Mouse (Mus musculus): ENCODE results near the gene Fetub.
"Not testable (repeated sequence)": the region's sequence is repeated elsewhere in the genome, so short reads cannot be mapped to it uniquely, and the experiment has no call there.

Fetub gene

DNA sequence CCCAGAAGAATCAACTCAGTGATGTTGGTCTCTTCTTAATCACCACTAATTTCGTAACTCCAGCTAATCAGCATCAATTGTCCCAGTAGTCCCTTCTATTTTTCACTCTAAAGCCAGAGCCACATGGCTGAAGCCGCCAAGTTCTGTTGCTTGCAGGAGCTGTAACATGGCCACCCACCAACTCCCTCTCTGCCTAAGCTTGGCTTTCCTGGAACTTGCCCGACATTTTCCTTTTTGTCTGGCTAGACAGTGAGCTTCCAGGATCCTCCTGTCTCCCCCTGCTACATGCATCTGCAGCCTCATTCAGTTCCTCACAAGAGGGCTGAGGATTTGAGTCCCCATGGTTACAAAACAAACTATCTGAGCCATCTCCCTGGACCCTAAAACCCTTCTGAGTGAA lies 6.1 kb upstream of the Fetub start:
- no peak for DNase-seq

- no peak for DNase-seq
Measured at GRCm38 (mm10) chr16:22912886-22913285, 5.2 kb upstream of the Fetub start.

DNA sequence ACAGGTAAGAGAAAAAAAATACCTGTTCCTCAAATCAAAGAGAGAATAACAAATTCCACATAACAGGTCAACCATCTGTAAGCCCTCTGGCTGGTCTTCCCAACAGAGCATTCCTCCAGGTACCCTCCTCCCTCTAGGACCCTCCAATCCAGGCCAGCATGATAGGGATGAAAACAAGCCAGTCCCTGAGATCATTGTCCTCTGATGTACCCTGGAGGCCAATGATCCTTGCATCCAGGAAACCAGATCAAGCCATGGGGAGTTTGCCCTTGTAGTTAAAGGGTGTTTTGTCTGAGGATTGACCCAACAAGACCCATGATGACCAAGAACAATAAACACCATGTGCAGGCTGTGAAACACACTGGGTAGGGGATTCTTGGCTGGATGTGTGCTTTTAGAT lies 3.9 kb upstream of the Fetub start:
- DNase-seq = no peak

GRCm38 (mm10) chr16:22918664-22919312 lies 654 bp downstream of the Fetub start:
- no peak for DNase-seq

DNA sequence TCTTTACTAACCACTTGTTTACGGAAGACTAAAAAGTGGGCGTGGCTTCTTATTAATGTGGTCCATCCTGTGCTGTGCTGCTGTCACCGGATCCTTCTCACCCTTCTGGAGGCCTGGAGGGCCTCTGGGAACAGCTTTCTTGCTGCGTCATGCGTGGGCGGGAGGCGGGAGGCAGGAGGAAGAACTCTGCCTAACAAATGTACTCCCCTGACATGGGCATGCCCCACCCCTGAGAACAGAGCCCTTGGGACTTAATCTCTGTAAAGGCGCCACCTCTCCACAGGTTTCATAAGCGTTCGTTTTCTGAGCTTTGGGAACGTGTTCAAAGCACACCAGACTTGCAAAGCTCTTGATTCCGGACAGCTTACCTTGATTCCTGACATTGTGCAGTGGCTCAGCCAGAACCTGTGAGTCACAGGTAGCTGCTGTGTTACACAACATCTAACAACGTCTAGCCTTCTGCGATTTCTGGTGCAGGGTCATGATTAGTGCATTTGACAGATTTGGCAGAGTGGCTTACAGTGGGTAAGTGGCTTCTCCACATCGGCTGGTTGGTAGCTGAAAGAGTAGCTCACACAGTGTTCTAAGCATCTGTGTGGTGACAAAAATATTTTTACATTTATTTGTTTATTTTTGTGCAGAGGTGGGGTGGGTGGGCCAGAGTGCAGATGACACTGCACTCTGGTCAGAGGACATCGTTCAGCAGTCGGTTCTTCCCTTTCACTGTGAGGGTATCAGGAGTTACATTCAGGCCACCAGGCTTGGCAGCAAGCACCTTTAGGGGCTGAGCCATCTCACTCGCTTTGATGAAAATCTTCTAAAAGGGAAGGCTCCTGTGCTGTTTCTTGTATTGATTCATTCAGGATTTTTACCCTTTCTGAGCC lies 2.1 kb downstream of the Fetub start:
- DNase-seq = no peak

DNA sequence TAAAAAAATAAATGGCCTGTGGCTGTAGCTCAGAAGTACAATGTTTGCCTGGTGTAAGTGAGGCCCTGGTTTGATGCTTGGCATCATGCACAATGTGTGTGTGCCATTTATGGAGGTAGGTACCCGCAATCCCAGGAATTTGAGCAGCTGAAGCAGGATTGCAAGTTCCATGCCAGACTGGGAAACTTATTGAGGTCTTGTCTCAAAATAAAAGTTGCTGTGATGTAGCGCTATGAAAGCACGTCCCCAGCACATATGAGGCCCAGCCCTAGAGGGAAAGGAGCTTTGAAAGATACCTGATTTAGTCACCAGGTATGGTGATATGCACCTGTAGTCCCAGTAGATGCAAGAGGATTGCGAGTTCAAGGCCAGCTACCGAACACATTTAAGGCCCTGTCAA lies 3.6 kb downstream of the Fetub start:
- DNase-seq = no peak

DNA sequence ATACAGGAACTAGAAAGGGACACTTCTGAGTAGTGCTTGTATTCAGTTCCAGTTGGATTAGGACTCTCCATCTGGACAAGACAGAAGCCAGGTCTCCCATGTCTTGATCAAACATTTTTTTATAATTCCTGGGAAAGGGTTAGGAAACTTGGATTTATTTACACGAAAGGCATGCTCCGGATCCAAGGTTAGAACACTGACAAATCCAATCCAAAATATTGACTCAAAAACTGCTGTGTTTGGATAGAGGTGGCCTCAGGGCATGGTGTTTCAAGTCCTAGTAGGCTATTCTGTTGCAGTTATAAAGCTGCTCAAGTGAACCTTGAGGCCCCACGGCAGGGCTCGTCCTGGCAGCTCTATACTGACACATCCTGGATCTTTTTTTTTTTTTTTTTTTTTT lies 4.3 kb downstream of the Fetub start:
- no peak for DNase-seq

- DNase-seq = no peak
Measured at GRCm38 (mm10) chr16:22929575-22929974, 11.4 kb downstream of the Fetub start.

GRCm38 (mm10) chr16:22931431-22932200 lies 13.5 kb downstream of the Fetub start:
- DNase-seq = no peak

GRCm38 (mm10) chr16:22937631-22938030 lies 19.5 kb downstream of the Fetub start:
- no peak for DNase-seq

GRCm38 (mm10) chr16:22938541-22938940 lies 20.4 kb downstream of the Fetub start:
- DNase-seq = no peak

DNA sequence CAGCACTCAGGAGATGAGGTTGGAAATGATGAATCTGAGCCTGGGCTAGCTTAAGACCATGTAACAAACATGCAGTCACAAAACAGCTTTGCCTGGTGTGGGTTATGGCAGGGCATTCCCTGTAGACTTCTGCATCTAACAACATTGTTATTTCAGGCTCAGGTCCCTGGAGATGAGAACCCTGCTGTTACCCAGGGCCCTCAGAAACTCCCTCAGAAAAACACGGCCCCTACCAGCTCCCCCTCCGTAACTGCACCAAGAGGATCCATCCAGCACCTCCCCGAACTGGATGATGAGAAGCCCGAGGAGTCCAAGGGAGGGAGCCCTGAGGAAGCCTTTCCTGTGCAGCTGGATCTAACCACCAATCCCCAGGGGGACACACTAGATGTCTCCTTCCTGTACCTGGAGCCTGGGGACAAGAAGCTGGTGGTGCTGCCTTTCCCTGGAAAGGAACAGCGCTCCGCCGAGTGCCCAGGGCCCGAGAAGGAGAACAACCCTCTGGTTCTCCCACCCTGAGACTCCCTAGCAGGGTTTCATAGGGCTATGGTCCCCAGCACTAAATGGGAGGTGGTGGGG lies 21.1 kb downstream of the Fetub start:
- DNase-seq = no peak

- DNase-seq = not testable (repeated sequence)
Measured at GRCm38 (mm10) chr16:22941825-22942476, 23.8 kb downstream of the Fetub start.

GRCm38 (mm10) chr16:22947371-22947770 lies 29.2 kb downstream of the Fetub start:
- no peak for DNase-seq

- no peak for DNase-seq
Measured at GRCm38 (mm10) chr16:22950840-22951395, 32.8 kb downstream of the Fetub start, which contains the start of gene Hrg. Gene Hrg (plus strand): TSS chr16:22951072.

DNA sequence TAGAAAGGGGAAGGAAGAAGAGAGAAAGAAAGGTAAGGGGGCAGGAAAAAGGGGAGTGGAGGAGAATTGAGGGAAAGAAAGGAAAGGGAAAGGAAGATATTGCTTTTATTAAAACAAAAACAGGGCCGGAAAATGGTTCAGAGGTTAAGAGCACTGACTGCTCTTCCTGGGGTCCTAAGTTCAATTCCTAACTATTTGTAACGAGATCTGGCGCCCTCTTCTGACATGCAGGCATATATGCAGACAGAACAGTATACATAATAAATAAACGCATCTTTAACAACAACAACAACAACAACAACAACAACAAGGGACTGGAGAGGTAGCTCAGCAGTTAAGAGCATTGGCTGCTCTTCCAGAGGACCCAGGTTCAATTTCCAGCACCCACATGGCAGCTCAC lies 34.9 kb downstream of the Fetub start:
- DNase-seq = no peak

GRCm38 (mm10) chr16:22955397-22956084 lies 37.4 kb downstream of the Fetub start:
- no peak for DNase-seq

DNA sequence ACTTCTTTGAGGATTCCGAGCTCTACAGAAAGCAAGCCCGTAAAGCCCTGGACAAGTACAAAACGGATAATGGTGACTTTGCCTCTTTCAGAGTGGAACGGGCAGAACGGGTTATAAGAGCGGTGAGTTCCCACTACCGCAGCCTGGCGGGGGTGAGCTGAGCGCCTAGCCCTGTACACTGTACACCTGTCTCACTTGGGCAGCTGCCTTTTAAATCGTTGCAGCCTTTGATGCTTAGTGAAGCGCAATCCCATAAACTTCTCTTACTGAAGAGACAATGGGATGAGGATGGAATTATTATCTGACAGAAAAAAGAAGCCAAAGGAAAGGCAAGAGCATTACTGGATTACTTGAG lies 37.9 kb downstream of the Fetub start:
- DNase-seq = no peak

- DNase-seq = no peak
Measured at GRCm38 (mm10) chr16:22961073-22961472, 42.9 kb downstream of the Fetub start.

DNA sequence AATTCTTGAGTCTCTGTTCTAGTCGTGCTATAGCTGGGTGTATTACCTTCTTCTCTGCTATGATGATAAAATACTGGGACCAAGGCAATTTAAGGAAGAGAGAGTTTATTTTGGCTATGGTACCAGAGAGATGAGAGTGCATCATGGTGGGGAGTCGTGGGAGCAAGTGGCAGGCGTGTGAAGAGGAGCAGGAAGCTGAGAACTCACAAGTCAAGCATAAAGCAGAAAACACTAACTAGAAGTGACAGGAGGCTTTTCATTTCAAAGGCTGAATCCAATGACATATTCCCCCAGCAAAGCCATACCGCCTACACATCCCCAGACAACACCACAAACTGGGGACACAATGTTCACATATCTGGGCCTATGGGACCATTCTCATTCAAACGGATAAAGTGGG lies 44.1 kb downstream of the Fetub start:
- no peak for DNase-seq

- DNase-seq = no peak
Measured at GRCm38 (mm10) chr16:22963293-22963692, 45.2 kb downstream of the Fetub start.
